ENCODE assay signal across 8 mouse cellular contexts in genomic region chr11:106737178-106737621, GRCm38 (mm10). TPM values are rescaled to one million over a fixed set of nuclear protein-coding genes. Genes with fewer than 3 reads are reported as not detected.
A peak's percentile ranks its signal among the peaks of the same experiment; 100 is the strongest.
DNase-seq lines count a peak whose midpoint lies in the region; TF ChIP-seq lines count a peak whose summit lies in the region.

No protein-coding gene starts in this region.

- no peaks in the 10 kb centered on the region for H3K9me3 ChIP-seq in heart, embryonic 10.5 days

- H3K27me3 ChIP-seq in spleen, adult 2 months (ENCODE audit: control insufficient read depth, insufficient read depth, low read length) = no peaks in the 10 kb centered on the region
- no peaks in the 10 kb centered on the region for H3K27me3 ChIP-seq in heart, embryonic 10.5 days (ENCODE audit: insufficient read depth, poor library complexity, severe bottlenecking)

- intact Hi-C loops in left cerebral cortex, postnatal 36 days (cut with DNase I) = loop anchor here (5.0 kb wide), 1 partner anchor 55 kb away; no protein-coding TSS in a partner anchor

- H3K27ac ChIP-seq in spleen, adult 2 months (ENCODE audit: insufficient read depth, low read length) = peak overlapping the region; percentile 40
- H3K27ac ChIP-seq in heart, embryonic 10.5 days = peak overlapping the region; percentile 72

- peaks cover 2% of the 10 kb centered on the region; the same call in 1 of the 2 replicates for H3K4me1 ChIP-seq in spleen, adult 2 months (ENCODE audit: control insufficient read depth, insufficient read depth, insufficient read length)
- peaks cover 12% of the 10 kb centered on the region for H3K4me1 ChIP-seq in heart, embryonic 10.5 days

- H3K36me3 ChIP-seq in spleen, adult 2 months (ENCODE audit: control insufficient read depth, insufficient read depth, low read length) = peaks cover 8% of the 10 kb centered on the region
- H3K36me3 ChIP-seq in heart, embryonic 10.5 days = no peaks in the 10 kb centered on the region

- DNase-seq in spleen, adult 2 months (ENCODE audit: low read depth in 1 of 2, low spot score in 2 of 2) = no peak
- no peak for DNase-seq in spleen, postnatal 14 days (ENCODE audit: low spot score in 2 of 2)
- DNase-seq in heart, embryonic 10.5 days (ENCODE audit: low spot score) = no peak
- peak; percentile 36 for DNase-seq in kidney, adult 18-20 months
- peak; percentile 23 to 29 for DNase-seq in left cerebral cortex, postnatal 36 days (ENCODE audit: low spot score in 2 of 2)
- DNase-seq in retina, embryonic 14.5 days (ENCODE audit: low spot score) = peak; percentile 53
- DNase-seq in Muller cell, postnatal 12 days (ENCODE audit: inconsistent ontology term) = no peak
- no peak for DNase-seq in urinary bladder, postnatal 25 days (ENCODE audit: low spot score)

- TF ChIP-seq CTCF in spleen, adult 2 months (IDR thresholded peaks at IDR 0.05; ENCODE audit: extremely low read depth, insufficient read depth, insufficient read length, insufficient replicate concordance) = no peak

- H3K4me3 ChIP-seq in spleen, adult 2 months (ENCODE audit: extremely low read depth, insufficient read depth, insufficient read length) = no peak overlapping the region
- H3K4me3 ChIP-seq in heart, embryonic 10.5 days = no peak overlapping the region

- 64% methylated on average over 12 of the region's 12 CpGs for WGBS in spleen, adult 2 months
- 29% methylated on average over 12 of the region's 12 CpGs for WGBS in heart, embryonic 10.5 days

- no peak for TF ChIP-seq POLR2A in spleen, adult 2 months (IDR thresholded peaks at IDR 0.05; ENCODE audit: low read depth, low read length)

RNA-seq across cellular contexts. Expression of gene Pecam1, which starts 13.2 kb away (rescaled TPM):
- 40.3 and 43.5 TPM in 2 replicates for polyA plus RNA-seq in spleen, adult 2 months (2012; rRNA removed)
- 40.6 and 56.0 TPM in 2 replicates for polyA plus RNA-seq in heart, embryonic 10.5 days (2016; fragmentation: Nextera tagmentation; extraction: Ambion mirVana)
- total RNA-seq in left cerebral cortex, postnatal 36 days (2021) = 10 to 100 TPM; 16.9 to 18.8 TPM

RNA-seq across cellular contexts. Expression of gene Milr1, which starts 13.8 kb away (rescaled TPM):
- polyA plus RNA-seq in spleen, adult 2 months (2012; rRNA removed) = 3.3 and 4.2 TPM in 2 replicates
- polyA plus RNA-seq in heart, embryonic 10.5 days (2016; fragmentation: Nextera tagmentation; extraction: Ambion mirVana) = 0.46 and 1.2 TPM in 2 replicates
- under 1 TPM in 1 of 2 experiments, not detected in 1; 0.25 TPM for total RNA-seq in left cerebral cortex, postnatal 36 days (2021)

RNA-seq across cellular contexts. Expression of gene Polg2, which starts 42.1 kb away (rescaled TPM):
- polyA plus RNA-seq in spleen, adult 2 months (2012; rRNA removed) = 7.2 and 9.0 TPM in 2 replicates
- 9.4 and 9.9 TPM in 2 replicates for polyA plus RNA-seq in heart, embryonic 10.5 days (2016; fragmentation: Nextera tagmentation; extraction: Ambion mirVana)
- 1 to 10 TPM; 3.0 to 3.2 TPM for total RNA-seq in left cerebral cortex, postnatal 36 days (2021)

RNA-seq across cellular contexts. Expression of gene Ddx5, which starts 51.8 kb away (rescaled TPM):
- polyA plus RNA-seq in spleen, adult 2 months (2012; rRNA removed) = 608 and 672 TPM in 2 replicates
- 203 and 259 TPM in 2 replicates for polyA plus RNA-seq in heart, embryonic 10.5 days (2016; fragmentation: Nextera tagmentation; extraction: Ambion mirVana)
- total RNA-seq in left cerebral cortex, postnatal 36 days (2021) = 100 to 1,000 TPM; 574 to 675 TPM

RNA-seq across cellular contexts. Expression of gene Cep95, which starts 51.9 kb away (rescaled TPM):
- polyA plus RNA-seq in spleen, adult 2 months (2012; rRNA removed) = 2.0 and 2.1 TPM in 2 replicates
- 15.8 and 18.3 TPM in 2 replicates for polyA plus RNA-seq in heart, embryonic 10.5 days (2016; fragmentation: Nextera tagmentation; extraction: Ambion mirVana)
- 10 to 100 TPM in 1 of 2 experiments, 1 to 10 TPM in 1; 8.2 to 15.8 TPM for total RNA-seq in left cerebral cortex, postnatal 36 days (2021)

Comparison
In these comparisons a context has a peak if more than half of its experiments do, and no peak if none do; other contexts are left out.
1. DNase-seq: peak in kidney, adult 18-20 months (single experiment), left cerebral cortex, postnatal 36 days (2 of 2) and retina, embryonic 14.5 days (single experiment); none in spleen, adult 2 months (0 of 2), spleen, postnatal 14 days (0 of 2), heart, embryonic 10.5 days (single experiment), Muller cell, postnatal 12 days (single experiment) and urinary bladder, postnatal 25 days (single experiment).